Mouse (Mus musculus) stomach, postnatal 0 days (tissue): ENCODE data around the gene Snai1. TPM values are rescaled to one million over a fixed set of nuclear protein-coding genes. Genes with fewer than 3 reads are reported as not detected.

ENCODE experiments used
- ATAC-seq: fragments of 200-750 bp; cut with Nextera tagmentation; 2 replicates; pipeline ENCODE4 v1.8.0; 2017; ENCODE audit not compliant: low FRiP score, low TSS enrichment
- DNase-seq: peaks from one replicate; pipeline ENCODE4 v3.0.0-alpha.2; 2016; ENCODE audit warnings: low spot score
- H3K27ac ChIP-seq: fragments of 300-500 bp; sonication (generic); replicated peaks from 2 replicates; pipeline ENCODE4 v1.5.1; 2014; ENCODE audit warnings: mild to moderate bottlenecking, control low read depth
- H3K27me3 ChIP-seq: fragments of 300-500 bp; sonication (generic); 2 replicates; pipeline ENCODE4 v1.6.1; 2014; ENCODE audit warnings: low read length; ENCODE audit not compliant: control insufficient read depth, insufficient read depth
- H3K36me3 ChIP-seq: fragments of 300-500 bp; sonication (generic); 2 replicates; pipeline ENCODE4 v1.6.1; 2014; ENCODE audit warnings: low read length, mixed read lengths; ENCODE audit not compliant: control insufficient read depth, insufficient read depth
- H3K4me1 ChIP-seq: fragments of 300-500 bp; sonication (generic); replicated peaks from 2 replicates; pipeline ENCODE4 v1.6.1; 2014; ENCODE audit warnings: antibody characterized with exemption; ENCODE audit not compliant: control insufficient read depth, insufficient read depth
- H3K4me2 ChIP-seq: fragments of 300-500 bp; sonication (generic); replicated peaks from 2 replicates; pipeline ENCODE4 v1.6.1; 2014; ENCODE audit warnings: low read depth, mild to moderate bottlenecking, control low read depth, moderate library complexity
- H3K4me3 ChIP-seq: fragments of 300-500 bp; sonication (generic); 2 replicates; pipeline ENCODE4 v1.5.1; 2014; ENCODE audit warnings: low read depth, low read length, control low read depth
- H3K9ac ChIP-seq: fragments of 300-500 bp; sonication (generic); 2 replicates; pipeline ENCODE4 v1.6.1; 2014; ENCODE audit warnings: mild to moderate bottlenecking, low read length, control low read depth, mixed read lengths
- H3K9me3 ChIP-seq: fragments of 300-500 bp; sonication (generic); 2 replicates; pipeline ENCODE4 v1.6.1; 2016; ENCODE audit warnings: low read length; ENCODE audit not compliant: control insufficient read depth
- CTCF ChIP-seq: IDR thresholded peaks from 2 replicates; pipeline ENCODE4 v1.5.1; 2016; ENCODE audit warnings: antibody characterized with exemption, low read depth, mild to moderate bottlenecking, moderate library complexity
- EP300 ChIP-seq: optimal IDR thresholded peaks from 2 replicates; pipeline ENCODE3; 2016; ENCODE audit warnings: antibody characterized with exemption
- WGBS: fragments of 180-500 bp; shearing (Covaris S2); extraction: QIAGEN DNeasy Blood & Tissue Kit; methylation state at CpG from one replicate; pipeline ENCODE4 v1.1.7; 2014; 5-methylcytosine and 5-hydroxymethylcytosine counted together
- polyA plus RNA-seq: library from polyadenylated mRNA; unstranded; fragments of >200 nt; fragmentation: Nextera tagmentation; extraction: Ambion mirVana; gene quantifications from 2 replicates; pipeline ENCODE4 v1.2.1, GENCODE M21; 2015

Gene Snai1
- polyA plus RNA-seq, 1 experiment from 2014 or later = 8.3 TPM

DNA sequence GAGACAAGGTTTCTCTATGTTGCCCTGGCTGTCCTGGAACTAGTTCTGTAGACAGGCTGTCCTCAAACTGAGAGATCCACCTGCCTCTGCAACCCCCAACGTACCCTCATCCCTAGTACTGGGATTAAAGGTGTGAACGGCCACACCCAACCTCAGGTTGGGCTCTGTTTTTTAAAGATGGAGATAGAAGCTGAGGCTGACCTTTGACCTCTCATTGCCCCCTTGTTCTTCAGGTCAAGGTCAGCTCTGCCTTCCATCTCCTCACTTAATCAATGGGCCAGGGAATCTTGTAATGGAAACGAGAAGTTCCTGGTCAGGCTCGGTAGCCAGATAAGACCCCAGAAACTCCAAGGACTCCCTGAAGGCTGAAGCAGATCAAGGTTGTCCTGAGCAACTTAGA is 7.5 kb upstream of the Snai1 start:
- Histone ChIP-seq H3K27ac (no peak overlapping the region), H3K4me2 (no peak overlapping the region), H3K9ac (no peak overlapping the region), H3K36me3 (no peaks in the 10 kb centered on the region), H3K4me1 (no peaks in the 10 kb centered on the region), H3K27me3 (no peaks in the 10 kb centered on the region), H3K4me3 (no peak overlapping the region), H3K9me3 (no peaks in the 10 kb centered on the region)
- ATAC-seq (no peak), DNase-seq (no peak)
- WGBS = 79% methylated on average over 4 of the region's 4 CpGs
- TF ChIP-seq EP300 (no peak), CTCF (no peak)

DNA sequence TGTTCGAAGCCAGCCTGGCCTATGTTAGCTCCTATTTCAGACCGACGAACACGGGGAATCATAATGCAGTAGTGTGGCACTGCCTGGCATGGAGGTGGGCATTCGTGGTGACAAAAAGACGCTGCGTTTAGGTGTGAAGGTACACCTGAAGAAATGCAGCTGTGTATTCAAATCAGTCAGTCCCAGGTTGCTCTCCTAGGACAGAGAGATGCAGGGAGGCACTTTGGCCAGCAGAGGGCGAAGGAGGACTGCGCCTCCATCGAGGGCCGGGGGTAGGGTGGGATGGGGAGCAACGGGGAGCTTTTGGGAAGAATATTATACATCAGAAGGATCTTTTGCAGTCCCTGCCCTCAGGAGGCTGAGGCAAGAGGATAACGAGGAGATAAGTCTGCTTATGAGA is 5.9 kb upstream of the Snai1 start:
- no peaks in the 10 kb centered on the region for H3K36me3 ChIP-seq
- no peak overlapping the region for H3K27ac ChIP-seq
- no peaks in the 10 kb centered on the region for H3K4me1 ChIP-seq
- H3K4me3 ChIP-seq = no peak overlapping the region
- H3K4me2 ChIP-seq = 0 out of 2 replicates have a peak overlapping the region, but pooled peaks have one; percentile 5
- no peak overlapping the region for H3K9ac ChIP-seq
- no peaks in the 10 kb centered on the region for H3K9me3 ChIP-seq
- no peaks in the 10 kb centered on the region for H3K27me3 ChIP-seq
- DNase-seq (peak; percentile 57), ATAC-seq (no peak)
- TF ChIP-seq CTCF (peak; percentile 93), EP300 (no peak)
- 18% methylated on average over 13 of the region's 13 CpGs for WGBS

DNA sequence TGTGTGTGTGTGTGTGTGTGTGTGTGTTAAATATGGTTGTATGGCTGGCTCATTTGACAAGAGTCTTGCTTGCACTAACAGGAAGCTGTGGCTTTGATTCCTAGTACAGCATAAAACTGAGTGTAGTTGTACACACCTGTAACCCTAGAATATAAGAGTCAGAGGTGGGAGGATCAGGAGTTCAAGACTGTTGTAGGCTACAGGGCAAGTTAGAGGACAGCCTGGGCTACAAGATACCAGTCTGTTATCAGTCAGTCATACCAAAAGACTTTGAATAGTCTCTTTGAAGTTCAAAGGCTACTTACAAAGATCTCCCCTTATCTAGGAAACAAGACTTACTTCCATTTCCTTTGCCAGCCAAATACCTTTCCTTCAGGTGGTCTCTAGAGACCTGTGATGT is 4.1 kb upstream of the Snai1 start:
- Histone ChIP-seq H3K4me3 (no peak overlapping the region), H3K36me3 (no peaks in the 10 kb centered on the region), H3K4me2 (no peak overlapping the region), H3K9ac (no peak overlapping the region), H3K27me3 (no peaks in the 10 kb centered on the region), H3K4me1 (no peaks in the 10 kb centered on the region), H3K27ac (no peak overlapping the region), H3K9me3 (no peaks in the 10 kb centered on the region)
- no peak for ATAC-seq
- TF ChIP-seq CTCF (no peak), EP300 (no peak)
- DNase-seq = no peak

DNA sequence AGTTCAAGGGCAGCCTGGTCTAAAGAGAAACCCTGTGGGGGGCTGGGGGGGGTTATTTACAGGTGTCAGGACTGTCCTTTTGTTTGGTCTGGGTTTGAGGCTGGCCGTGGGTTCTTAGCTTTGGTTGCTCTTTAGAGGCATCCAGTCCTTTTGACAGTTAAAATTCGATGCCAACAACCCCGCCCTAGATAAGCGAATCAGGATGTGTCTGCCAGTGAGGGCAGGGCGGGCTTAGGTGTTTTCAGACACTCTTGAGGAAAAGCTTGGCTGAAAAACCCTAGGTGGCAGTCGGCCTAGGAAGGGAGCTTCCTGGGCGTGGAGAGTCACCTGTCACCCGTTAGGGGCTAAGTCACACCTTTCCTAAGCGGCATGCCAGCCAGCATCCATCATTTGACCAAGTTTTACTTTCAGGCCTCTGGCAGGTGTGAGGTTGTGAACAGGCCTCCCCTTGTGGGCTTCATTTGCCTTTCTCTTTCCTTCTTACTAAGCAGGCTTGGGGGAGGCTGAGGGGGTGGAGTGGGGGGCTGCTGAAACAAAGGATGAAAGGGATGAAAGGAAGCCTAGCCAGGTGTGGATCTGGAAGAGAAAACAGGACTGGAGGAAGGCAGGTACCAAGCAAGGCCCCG is 1.6 kb upstream of the Snai1 start:
- no peak for ATAC-seq
- Histone ChIP-seq H3K27ac (no peak overlapping the region), H3K27me3 (no peaks in the 10 kb centered on the region), H3K4me1 (no peaks in the 10 kb centered on the region), H3K9me3 (no peaks in the 10 kb centered on the region), H3K4me3 (no peak overlapping the region), H3K4me2 (no peak overlapping the region), H3K36me3 (no peaks in the 10 kb centered on the region), H3K9ac (no peak overlapping the region)
- WGBS = 38% methylated on average over 10 of the region's 10 CpGs
- no peak for DNase-seq
- TF ChIP-seq CTCF (no peak), EP300 (no peak)

DNA sequence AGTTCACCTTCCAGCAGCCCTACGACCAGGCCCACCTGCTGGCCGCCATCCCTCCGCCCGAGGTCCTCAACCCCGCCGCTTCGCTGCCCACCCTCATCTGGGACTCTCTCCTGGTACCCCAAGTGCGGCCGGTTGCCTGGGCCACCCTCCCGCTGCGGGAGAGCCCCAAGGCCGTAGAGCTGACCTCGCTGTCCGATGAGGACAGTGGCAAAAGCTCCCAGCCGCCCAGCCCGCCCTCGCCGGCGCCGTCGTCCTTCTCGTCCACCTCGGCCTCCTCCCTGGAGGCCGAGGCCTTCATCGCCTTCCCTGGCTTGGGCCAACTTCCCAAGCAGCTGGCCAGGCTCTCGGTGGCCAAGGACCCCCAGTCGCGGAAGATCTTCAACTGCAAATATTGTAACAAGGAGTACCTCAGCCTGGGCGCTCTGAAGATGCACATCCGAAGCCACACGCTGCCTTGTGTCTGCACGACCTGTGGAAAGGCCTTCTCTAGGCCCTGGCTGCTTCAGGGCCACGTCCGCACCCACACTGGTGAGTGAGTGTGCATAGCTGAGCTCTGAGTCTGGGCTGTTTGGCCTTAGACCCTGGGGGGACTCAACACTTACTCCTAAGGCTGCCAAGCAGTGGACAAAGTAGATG is 794 bp downstream of the Snai1 start:
- no peak for ATAC-seq

More for the DNA sequence above, 794 bp downstream of the Snai1 start:
- H3K27ac ChIP-seq = peak overlapping the region; percentile 49
- WGBS = 37% methylated on average over 28 of the region's 34 CpGs
- H3K9ac ChIP-seq = peak overlapping the region; percentile 59
- DNase-seq = no peak
- no peak for TF ChIP-seq CTCF
- no peak for TF ChIP-seq EP300
- H3K4me2 ChIP-seq = peak overlapping the region; percentile 73
- no peaks in the 10 kb centered on the region for H3K27me3 ChIP-seq
- no peaks in the 10 kb centered on the region for H3K36me3 ChIP-seq
- peak overlapping the region; percentile 51 for H3K4me3 ChIP-seq
- no peaks in the 10 kb centered on the region for H3K9me3 ChIP-seq
- H3K4me1 ChIP-seq = peaks cover 5% of the 10 kb centered on the region
